Mouse (Mus musculus) CH12.LX (cell line): ENCODE measurements around the gene Terf2. TPM values are rescaled to one million over a fixed set of nuclear protein-coding genes. Genes with fewer than 3 reads are reported as not detected.

Experiments used
- DNase-seq: peaks from one replicate; pipeline ENCODE4 v3.0.0-alpha.2; 2013; ENCODE audit errors: extremely low read depth
- H3K27ac ChIP-seq: 2 replicates; pipeline ENCODE4 v1.5.1; 2012; ENCODE audit warnings: low read depth, mild to moderate bottlenecking, control low read depth, moderate library complexity; ENCODE audit not compliant: insufficient read depth
- H3K27me3 ChIP-seq: replicated peaks from 2 replicates; pipeline ENCODE3; 2012; ENCODE audit warnings: inconsistent platforms
- H3K36me3 ChIP-seq, 2 experiments: replicated peaks in 1 of 2; 2 replicates each; pipeline versions ENCODE3 to v1.6.1; 2012; ENCODE audit warnings: inconsistent platforms in 1 of 2, low read length in 1 of 2, mild to moderate bottlenecking in 1 of 2, mixed read lengths in 1 of 2, moderate library complexity in 1 of 2; ENCODE audit not compliant: control insufficient read depth in 1 of 2, insufficient read depth in 1 of 2
- H3K4me1 ChIP-seq, 2 experiments: 2 replicates each; pipeline ENCODE4 v1.6.1; 2012; ENCODE audit warnings: inconsistent platforms in 1 of 2, moderate library complexity in 1 of 2; ENCODE audit not compliant: insufficient read depth in 2 of 2, control insufficient read depth in 1 of 2
- H3K4me2 ChIP-seq: 2 replicates; pipeline ENCODE4 v1.6.1; 2012; ENCODE audit warnings: low read depth, mild to moderate bottlenecking, control low read depth; ENCODE audit not compliant: poor library complexity, insufficient read depth, severe bottlenecking
- H3K4me3 ChIP-seq, 3 experiments: fragments of 150-350 bp in 1 of 3; sonication (generic) in 1 of 3; replicated peaks in 1 of 3; 2 replicates each; pipeline versions ENCODE3 to v1.5.1; 2011 to 2012; ENCODE audit warnings: low read depth in 2 of 3, low read length in 2 of 3, mild to moderate bottlenecking in 2 of 3, moderate library complexity in 2 of 3, control low read depth in 1 of 3, improper control_type of control experiment in 1 of 3, inconsistent platforms in 1 of 3, mixed read lengths in 1 of 3; ENCODE audit not compliant: poor library complexity in 1 of 3
- H3K79me2 ChIP-seq: replicated peaks from 2 replicates; pipeline ENCODE4 v1.6.1; 2012; ENCODE audit warnings: mild to moderate bottlenecking, moderate library complexity; ENCODE audit not compliant: control insufficient read depth, poor library complexity, insufficient read depth, severe bottlenecking; ENCODE audit errors: extremely low read depth
- H3K9ac ChIP-seq: 2 replicates; pipeline ENCODE4 v1.6.1; 2012; ENCODE audit warnings: low read depth, mild to moderate bottlenecking, control low read depth, moderate library complexity; ENCODE audit not compliant: insufficient read depth
- H3K9me3 ChIP-seq: replicated peaks from 2 replicates; pipeline ENCODE3; 2012; ENCODE audit warnings: low read length, inconsistent platforms, mixed read lengths
- BHLHE40 ChIP-seq: IDR thresholded peaks from 2 replicates; pipeline ENCODE4 v1.6.1; 2011; ENCODE audit warnings: mild to moderate bottlenecking, low read depth, low read length, improper control_type of control experiment
- CHD2 ChIP-seq: IDR thresholded peaks from 2 replicates; pipeline ENCODE4 v1.6.1; 2011; ENCODE audit warnings: low read length, improper control_type of control experiment
- E2F4 ChIP-seq: IDR thresholded peaks from 2 replicates; pipeline ENCODE4 v1.6.1; 2011; ENCODE audit warnings: low read depth, low read length, improper control_type of control experiment; ENCODE audit not compliant: insufficient replicate concordance
- ELF1 ChIP-seq: IDR thresholded peaks from 2 replicates; pipeline ENCODE4 v1.6.1; 2014; ENCODE audit warnings: low read depth, mild to moderate bottlenecking, inconsistent platforms, low read length, improper control_type of control experiment
- EP300 ChIP-seq: IDR thresholded peaks from 2 replicates; pipeline ENCODE4 v1.6.1; 2011; ENCODE audit warnings: low read length, improper control_type of control experiment
- ETS1 ChIP-seq: conservative IDR thresholded peaks from 2 replicates; pipeline ENCODE4 v1.6.1; 2012; ENCODE audit warnings: low read depth, mild to moderate bottlenecking, inconsistent platforms, low read length, improper control_type of control experiment, moderate library complexity
- HCFC1 ChIP-seq: IDR thresholded peaks from 2 replicates; pipeline ENCODE4 v1.6.1; 2012; ENCODE audit warnings: low read depth, mild to moderate bottlenecking, inconsistent platforms, low read length, improper control_type of control experiment
- JUN ChIP-seq: IDR thresholded peaks from 2 replicates; pipeline ENCODE4 v1.6.1; 2011; ENCODE audit warnings: low read depth, mild to moderate bottlenecking, low read length, improper control_type of control experiment, moderate library complexity; ENCODE audit not compliant: insufficient read depth
- JUND ChIP-seq: conservative IDR thresholded peaks from 2 replicates; pipeline ENCODE4 v1.6.1; 2011; ENCODE audit warnings: low read depth, low read length, improper control_type of control experiment
- KAT2A ChIP-seq: IDR thresholded peaks from 2 replicates; pipeline ENCODE4 v1.6.1; 2012; ENCODE audit warnings: low read length, improper control_type of control experiment, inconsistent platforms; ENCODE audit not compliant: insufficient replicate concordance
- MAX ChIP-seq: IDR thresholded peaks from 2 replicates; pipeline ENCODE4 v1.6.1; 2011; ENCODE audit warnings: low read length, improper control_type of control experiment
- MAZ ChIP-seq: IDR thresholded peaks from 2 replicates; pipeline ENCODE4 v1.6.1; 2012; ENCODE audit warnings: low read depth, mild to moderate bottlenecking, inconsistent platforms, low read length, improper control_type of control experiment, moderate library complexity
- MEF2A ChIP-seq: IDR thresholded peaks from 2 replicates; pipeline ENCODE4 v1.6.1; 2014; ENCODE audit warnings: low read depth, mild to moderate bottlenecking, inconsistent platforms, low read length, improper control_type of control experiment, borderline replicate concordance
- MXI1 ChIP-seq: IDR thresholded peaks from 2 replicates; pipeline ENCODE4 v1.6.1; 2011; ENCODE audit warnings: mild to moderate bottlenecking, low read depth, low read length, improper control_type of control experiment
- NELFE ChIP-seq: IDR thresholded peaks from 2 replicates; pipeline ENCODE4 v1.6.1; 2011; ENCODE audit warnings: low read depth, low read length, improper control_type of control experiment
- RCOR1 ChIP-seq: conservative IDR thresholded peaks from 2 replicates; pipeline ENCODE4 v1.6.1; 2012; ENCODE audit warnings: low read depth, mild to moderate bottlenecking, inconsistent platforms, low read length, improper control_type of control experiment
- SIN3A ChIP-seq: IDR thresholded peaks from 2 replicates; pipeline ENCODE4 v1.6.1; 2012; ENCODE audit warnings: low read length, improper control_type of control experiment, inconsistent platforms
- SMC3 ChIP-seq: IDR thresholded peaks from 2 replicates; pipeline ENCODE4 v1.6.1; 2011; ENCODE audit warnings: low read depth, low read length, improper control_type of control experiment
- UBTF ChIP-seq: IDR thresholded peaks from 2 replicates; pipeline ENCODE4 v1.6.1; 2012; ENCODE audit warnings: low read depth, mild to moderate bottlenecking, inconsistent platforms, low read length, improper control_type of control experiment, moderate library complexity
- USF1 ChIP-seq: IDR thresholded peaks from 2 replicates; pipeline ENCODE4 v1.6.1; 2014; ENCODE audit warnings: low read depth, mild to moderate bottlenecking, inconsistent platforms, low read length, improper control_type of control experiment
- USF2 ChIP-seq: conservative IDR thresholded peaks from 2 replicates; pipeline ENCODE4 v1.6.1; 2011; ENCODE audit warnings: low read depth, low read length, improper control_type of control experiment
- ZC3H11A ChIP-seq: IDR thresholded peaks from 2 replicates; pipeline ENCODE4 v1.6.1; 2012; ENCODE audit warnings: low read depth, mild to moderate bottlenecking, inconsistent platforms, low read length, improper control_type of control experiment
- ZKSCAN1 ChIP-seq: IDR thresholded peaks from 2 replicates; pipeline ENCODE4 v1.6.1; 2012; ENCODE audit warnings: low read depth, inconsistent platforms, low read length, improper control_type of control experiment, borderline replicate concordance
- ZMIZ1 ChIP-seq: IDR thresholded peaks from 2 replicates; pipeline ENCODE4 v1.6.1; 2012; ENCODE audit warnings: low read depth, mild to moderate bottlenecking, inconsistent platforms, low read length, improper control_type of control experiment
- ZNF384 ChIP-seq: IDR thresholded peaks from 2 replicates; pipeline ENCODE4 v1.6.1; 2012; ENCODE audit warnings: low read depth, low read length, improper control_type of control experiment, inconsistent platforms
- dilution Hi-C: fragments of 300-500 bp; cut with MboI; formaldehyde crosslinking; loops from 2 replicates; pipeline ENCODE4 v1.14.3; 2020; ENCODE audit warnings: low sequenced_read_pairs; ENCODE audit not compliant: extremely low pct_unique_long_range_greater_than_20kb, extremely low pct_ligation_motif_present
- in situ Hi-C: fragments of 300-500 bp; cut with MboI; formaldehyde crosslinking; loops from 3 replicates; pipeline ENCODE4 v1.14.3; 2019; ENCODE audit warnings: low sequenced_read_pairs, low pct_ligation_motif_present, low pct_unique_long_range_greater_than_20kb, mixed read lengths
- polyA plus RNA-seq: library from polyadenylated mRNA; unstranded; fragments of >175 nt; gene quantifications from 2 replicates; pipeline ENCODE4 v1.2.1, GENCODE M21; 2012; ENCODE audit warnings: low read depth; ENCODE audit not compliant: insufficient read length
- total RNA-seq, 2 experiments: library from RNA; depleted of rRNA; stranded (reverse); fragments of 300-350 nt in 1 of 2; fragments of >200 nt in 1 of 2; gene quantifications; 2 replicates each; pipeline ENCODE4 v1.2.3; 2012 to 2014

Gene Terf2
- total and polyA plus RNA-seq, 3 experiments = 12.5 to 33.7 (median 18.3) TPM

DNA sequence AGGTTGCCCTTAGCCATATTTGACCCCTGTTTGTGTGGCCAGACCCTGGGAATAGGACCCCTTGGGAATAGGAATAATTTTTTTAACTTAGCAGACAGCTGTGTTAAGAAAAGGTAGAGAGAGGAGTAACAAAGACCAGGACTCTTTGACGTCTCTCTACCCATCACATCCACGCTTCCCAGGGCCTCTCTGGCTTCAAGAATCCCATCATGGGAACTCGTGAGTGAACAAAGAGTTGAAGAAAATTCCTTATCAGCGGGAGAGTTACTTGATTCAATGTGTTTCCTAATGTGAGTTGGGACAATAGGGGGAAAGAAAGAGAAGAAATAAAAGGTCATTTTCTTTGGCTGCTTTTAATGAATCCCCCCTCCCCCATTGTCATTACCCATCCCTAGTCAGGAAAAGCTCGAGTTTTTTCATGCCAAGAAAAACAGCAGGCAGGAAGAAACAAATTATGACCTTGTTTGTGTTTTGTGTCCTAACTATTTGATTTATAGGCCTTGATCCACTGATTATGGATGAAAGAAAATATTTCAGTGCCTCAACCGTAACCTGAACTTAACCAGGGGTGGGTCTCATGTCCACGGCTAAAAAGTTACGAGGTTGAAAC, 39.8 kb upstream of the Terf2 start:
- in situ Hi-C loops (no loop called here), dilution Hi-C loops (no loop called here)

GRCm38 (mm10) chr8:107133881-107134280, 37.5 kb upstream of the Terf2 start:
- H3K79me2 ChIP-seq = no peaks in the 10 kb centered on the region
- TF ChIP-seq ZKSCAN1 = no peak
- TF ChIP-seq HCFC1 = no peak
- no peak for TF ChIP-seq JUND
- TF ChIP-seq USF2 = no peak
- TF ChIP-seq JUN = no peak
- TF ChIP-seq MEF2A = no peak
- no peak for TF ChIP-seq MXI1
- TF ChIP-seq E2F4 = no peak
- no peak for TF ChIP-seq CHD2
- no peak for TF ChIP-seq MAX
- no peak for TF ChIP-seq RCOR1
- no peak for TF ChIP-seq EP300
- H3K4me3 ChIP-seq = no peak overlapping the region
- H3K9me3 ChIP-seq = no peaks in the 10 kb centered on the region
- in situ Hi-C loops (no loop called here), dilution Hi-C loops (no loop called here)
- H3K36me3 ChIP-seq = no peaks in the 10 kb centered on the region
- H3K9ac ChIP-seq = no peak overlapping the region
- no peak overlapping the region for H3K4me2 ChIP-seq
- DNase-seq = no peak
- H3K27me3 ChIP-seq = no peaks in the 10 kb centered on the region
- peaks cover 0 to 4% of the 10 kb centered on the region in 2 experiments; a peak in 1 of 4 replicates for H3K4me1 ChIP-seq
- H3K27ac ChIP-seq = no peak overlapping the region

More for the DNA sequence above, 39.8 kb upstream of the Terf2 start:
- Histone ChIP-seq H3K9me3 (no peaks in the 10 kb centered on the region), H3K79me2 (no peaks in the 10 kb centered on the region), H3K36me3 (no peaks in the 10 kb centered on the region), H3K4me3 (no peak overlapping the region), H3K27me3 (no peaks in the 10 kb centered on the region), H3K9ac (no peak overlapping the region), H3K27ac (no peak overlapping the region), H3K4me2 (no peak overlapping the region), H3K4me1 (peaks cover 4 to 8% of the 10 kb centered on the region in 2 experiments; a peak in 3 of 4 replicates)
- TF ChIP-seq JUND = no peak
- no peak for TF ChIP-seq UBTF
- no peak for TF ChIP-seq SIN3A
- TF ChIP-seq HCFC1 = no peak
- no peak for TF ChIP-seq ELF1
- no peak for TF ChIP-seq USF1
- no peak for TF ChIP-seq ETS1
- no peak for TF ChIP-seq ZNF384
- no peak for TF ChIP-seq MEF2A
- no peak for TF ChIP-seq BHLHE40
- no peak for TF ChIP-seq MAX
- no peak for TF ChIP-seq ZC3H11A
- no peak for TF ChIP-seq ZKSCAN1
- no peak for TF ChIP-seq SMC3
- TF ChIP-seq KAT2A = no peak
- no peak for TF ChIP-seq MAZ
- TF ChIP-seq E2F4 = no peak
- TF ChIP-seq ZMIZ1 = no peak
- TF ChIP-seq EP300 = no peak
- no peak for TF ChIP-seq NELFE
- DNase-seq = no peak
